Mouse (Mus musculus) cortical plate, adult 2 months (tissue): ENCODE measurements around the gene Vegfd.

Experiments used
- CTCF ChIP-seq: fragments of 200-500 bp; IDR thresholded peaks from 2 replicates; pipeline ENCODE4 v1.5.1; 2011; ENCODE audit warnings: mild to moderate bottlenecking, control low read depth, low read length; ENCODE audit not compliant: insufficient read depth; ENCODE audit errors: extremely low read depth
- POLR2A ChIP-seq: fragments of 200-500 bp; IDR thresholded peaks from 2 replicates; pipeline ENCODE4 v1.6.1; 2011; ENCODE audit warnings: mild to moderate bottlenecking, low read length, control low read depth; ENCODE audit not compliant: insufficient read depth; ENCODE audit errors: extremely low read depth

GRCm38 (mm10) chrX:164416803-164417202, 43.6 kb downstream of the Vegfd start:
- TF ChIP-seq CTCF (no peak), POLR2A (no peak)
